Mouse (Mus musculus): ENCODE measurements around the gene Nprl2. TPM values are rescaled to one million over a fixed set of nuclear protein-coding genes. Genes with fewer than 3 reads are reported as not detected.
"Not testable (repeated sequence)": the region's sequence is repeated elsewhere in the genome, so short reads cannot be mapped to it uniquely, and the experiment has no call there.

The Nprl2 gene
- polyA plus RNA-seq, 1 experiment from 2014 or later: 47.5 TPM

GRCm38 (mm10) chr9:107573774-107574173, 31.7 kb downstream of the Nprl2 start:
- ATAC-seq (ENCODE audit: low FRiP score); H3K4me3 ChIP-seq; H3K27me3 ChIP-seq; H3K27ac ChIP-seq; H3K9ac ChIP-seq; H3K4me2 ChIP-seq (replicated peaks); H3K9me3 ChIP-seq (replicated peaks): not testable (repeated sequence)
- peaks cover 41% of the 10 kb centered on the region for H3K4me1 ChIP-seq
- H3K36me3 ChIP-seq: peaks cover 42% of the 10 kb centered on the region
- 81% methylated on average over 6 of the region's 6 CpGs for WGBS

- Histone ChIP-seq H3K4me3 (no peak overlapping the region), H3K4me2 (replicated peaks) (no peak overlapping the region), H3K36me3 (peaks cover 36% of the 10 kb centered on the region), H3K9me3 (replicated peaks) (no peaks in the 10 kb centered on the region), H3K4me1 (peaks cover 40% of the 10 kb centered on the region), H3K27me3 (no peaks in the 10 kb centered on the region), H3K9ac (no peak overlapping the region), H3K27ac (peak overlapping the region; percentile 14; the same call in 1 of the 2 replicates)
- ATAC-seq (ENCODE audit: low FRiP score): no peak
- WGBS: 81% methylated on average over 14 of the region's 14 CpGs
Observed at GRCm38 (mm10) chr9:107575579-107576356, 33.7 kb downstream of the Nprl2 start.

GRCm38 (mm10) chr9:107576357-107577107, 34.5 kb downstream of the Nprl2 start, which contains the start of gene Hyal1:
TSS of gene Hyal1 (plus strand) at chr9:107576927.
- H3K4me1 ChIP-seq: peaks cover 39% of the 10 kb centered on the region
- H3K27ac ChIP-seq: peak within 1 kb of the TSS; percentile 14; the same call in 1 of the 2 replicates
- peak; percentile 50; the same call in 1 of the 2 replicates for ATAC-seq (ENCODE audit: low FRiP score)

GRCm38 (mm10) chr9:107577871-107578270, 35.8 kb downstream of the Nprl2 start:
- H3K4me2 ChIP-seq (replicated peaks): no peak overlapping the region
- H3K4me3 ChIP-seq: no peak overlapping the region

More at GRCm38 (mm10) chr9:107576357-107577107, 34.5 kb downstream of the Nprl2 start, which contains the start of gene Hyal1:
- H3K4me2 ChIP-seq (replicated peaks): peak within 1 kb of the TSS; percentile 46
- peaks cover 28% of the 10 kb centered on the region for H3K36me3 ChIP-seq
- peak within 1 kb of the TSS; percentile 49 for H3K9ac ChIP-seq
- H3K4me3 ChIP-seq: peak within 1 kb of the TSS; percentile 22
- 27% methylated on average over 16 of the region's 16 CpGs for WGBS
- H3K27me3 ChIP-seq: no peaks in the 10 kb centered on the region
- H3K9me3 ChIP-seq (replicated peaks): no peaks in the 10 kb centered on the region

GRCm38 (mm10) chr9:107578587-107578986, 36.6 kb downstream of the Nprl2 start, which contains the start of gene Naa80:
TSS of gene Naa80 (plus strand) at chr9:107578887.
- Histone ChIP-seq H3K4me3 (no peak within 1 kb of the TSS), H3K27ac (no peak within 1 kb of the TSS), H3K36me3 (peaks cover 14% of the 10 kb centered on the region), H3K27me3 (no peaks in the 10 kb centered on the region), H3K9ac (no peak within 1 kb of the TSS), H3K4me2 (replicated peaks) (0 out of 2 replicates have a peak within 1 kb of the TSS, but pooled peaks have one; percentile 97), H3K9me3 (replicated peaks) (no peaks in the 10 kb centered on the region), H3K4me1 (peaks cover 33% of the 10 kb centered on the region)
- 90% methylated on average over 3 of the region's 3 CpGs for WGBS
- ATAC-seq (ENCODE audit: low FRiP score): no peak

More at GRCm38 (mm10) chr9:107577871-107578270, 35.8 kb downstream of the Nprl2 start:
- WGBS: 94% methylated on average over 10 of the region's 10 CpGs
- no peaks in the 10 kb centered on the region for H3K27me3 ChIP-seq
- H3K9ac ChIP-seq: no peak overlapping the region
- H3K9me3 ChIP-seq (replicated peaks): no peaks in the 10 kb centered on the region
- ATAC-seq (ENCODE audit: low FRiP score): no peak
- H3K36me3 ChIP-seq: peaks cover 15% of the 10 kb centered on the region
- no peak overlapping the region for H3K27ac ChIP-seq
- peaks cover 35% of the 10 kb centered on the region for H3K4me1 ChIP-seq

- no peak overlapping the region for H3K4me3 ChIP-seq
- no peak overlapping the region for H3K27ac ChIP-seq
- H3K4me1 ChIP-seq: peaks cover 33% of the 10 kb centered on the region
- ATAC-seq (ENCODE audit: low FRiP score): no peak
- H3K4me2 ChIP-seq (replicated peaks): 0 out of 2 replicates have a peak overlapping the region, but pooled peaks have one; percentile 97
- H3K9me3 ChIP-seq (replicated peaks): no peaks in the 10 kb centered on the region
- H3K9ac ChIP-seq: no peak overlapping the region
- no peaks in the 10 kb centered on the region for H3K27me3 ChIP-seq
- H3K36me3 ChIP-seq: peaks cover 14% of the 10 kb centered on the region
- 94% methylated on average over 14 of the region's 14 CpGs for WGBS
Observed at GRCm38 (mm10) chr9:107579023-107579900, 37.2 kb downstream of the Nprl2 start.

GRCm38 (mm10) chr9:107580501-107581317, 38.7 kb downstream of the Nprl2 start, which contains the start of gene Hyal3:
TSS of gene Hyal3 (plus strand) at chr9:107580818.
- ATAC-seq (ENCODE audit: low FRiP score): peak; percentile 76
- under 1% methylated on average over 32 of the region's 32 CpGs for WGBS
- Histone ChIP-seq H3K9ac (peak within 1 kb of the TSS; percentile 79), H3K36me3 (peaks cover 9% of the 10 kb centered on the region), H3K9me3 (replicated peaks) (no peaks in the 10 kb centered on the region), H3K4me1 (peaks cover 33% of the 10 kb centered on the region), H3K4me2 (replicated peaks) (peak within 1 kb of the TSS; percentile 97), H3K27ac (peak within 1 kb of the TSS; percentile 84), H3K27me3 (no peaks in the 10 kb centered on the region), H3K4me3 (peak within 1 kb of the TSS; percentile 63)

GRCm38 (mm10) chr9:107581584-107581983, 39.6 kb downstream of the Nprl2 start:
- Histone ChIP-seq H3K27ac (peak overlapping the region; percentile 84; the same call in 1 of the 2 replicates), H3K4me2 (replicated peaks) (peak overlapping the region; percentile 97), H3K4me3 (peak overlapping the region; percentile 63), H3K9ac (peak overlapping the region; percentile 79; the same call in 1 of the 2 replicates), H3K36me3 (peaks cover 9% of the 10 kb centered on the region), H3K9me3 (replicated peaks) (no peaks in the 10 kb centered on the region), H3K27me3 (no peaks in the 10 kb centered on the region), H3K4me1 (peaks cover 30% of the 10 kb centered on the region)
- 78% methylated on average over 4 of the region's 4 CpGs for WGBS
- ATAC-seq (ENCODE audit: low FRiP score): no peak

- no peaks in the 10 kb centered on the region for H3K27me3 ChIP-seq
- no peak overlapping the region for H3K4me2 ChIP-seq (replicated peaks)
- H3K36me3 ChIP-seq: peaks cover 9% of the 10 kb centered on the region
- 87% methylated on average over 7 of the region's 7 CpGs for WGBS
- ATAC-seq (ENCODE audit: low FRiP score): no peak
- H3K4me3 ChIP-seq: no peak overlapping the region
- no peaks in the 10 kb centered on the region for H3K9me3 ChIP-seq (replicated peaks)
- no peak overlapping the region for H3K27ac ChIP-seq
- H3K4me1 ChIP-seq: peaks cover 22% of the 10 kb centered on the region
- no peak overlapping the region for H3K9ac ChIP-seq
Observed at GRCm38 (mm10) chr9:107582509-107583062, 40.6 kb downstream of the Nprl2 start.

GRCm38 (mm10) chr9:107583174-107583573, 41.1 kb downstream of the Nprl2 start:
- Histone ChIP-seq H3K4me2 (replicated peaks) (no peak overlapping the region), H3K9me3 (replicated peaks) (no peaks in the 10 kb centered on the region), H3K4me3 (no peak overlapping the region), H3K27ac (no peak overlapping the region), H3K4me1 (peaks cover 25% of the 10 kb centered on the region), H3K27me3 (no peaks in the 10 kb centered on the region), H3K36me3 (peaks cover 9% of the 10 kb centered on the region), H3K9ac (no peak overlapping the region)
- 94% methylated on average over 14 of the region's 14 CpGs for WGBS
- no peak for ATAC-seq (ENCODE audit: low FRiP score)
